Mouse (Mus musculus): Measurements from ENCODE around the gene Il5ra. TPM values are rescaled to one million over a fixed set of nuclear protein-coding genes. Genes with fewer than 3 reads are reported as not detected.

Gene Il5ra
- polyA plus RNA-seq, 1 experiment from 2014 or later = not detected

DNA sequence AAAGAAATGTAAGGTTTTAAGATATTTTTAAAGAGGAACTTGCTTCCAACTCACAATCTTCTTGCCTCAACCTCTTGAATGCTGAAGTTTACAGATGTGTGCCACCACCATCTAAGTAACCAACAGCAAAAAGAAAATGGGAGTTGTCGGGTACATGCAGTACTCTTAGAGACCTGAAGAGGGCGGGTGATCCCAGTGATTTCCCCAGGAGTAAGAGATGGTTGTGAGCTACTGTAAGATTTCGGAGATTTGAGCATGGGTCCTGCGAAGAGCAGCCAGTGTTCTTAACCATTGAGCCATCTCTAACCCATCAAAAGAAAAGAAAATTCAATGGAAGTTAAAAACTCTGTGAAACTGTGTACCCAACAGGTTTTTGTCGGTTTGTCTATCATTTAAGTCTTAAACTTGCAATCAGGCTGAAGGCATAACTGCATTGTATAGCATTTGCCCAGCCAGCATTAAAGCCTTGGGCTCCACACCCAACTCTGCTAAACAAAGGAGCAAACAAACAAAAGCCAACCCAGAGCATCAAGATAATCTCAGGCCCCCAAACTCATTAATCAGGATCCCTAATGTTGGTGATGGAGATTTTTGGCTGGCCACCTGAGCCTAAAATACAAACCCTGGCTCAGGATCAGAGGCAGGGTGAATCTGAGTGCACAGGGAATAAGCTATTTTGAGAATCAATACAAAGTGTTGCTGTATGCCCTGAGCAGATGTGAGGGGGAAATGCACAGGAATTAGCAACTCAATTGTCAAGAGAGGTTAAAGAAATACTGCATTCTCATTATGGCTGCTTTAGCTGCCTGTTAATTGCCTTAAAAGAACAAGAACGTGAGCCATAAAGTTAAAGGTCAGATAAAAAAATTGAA is 84.8 kb downstream of the Il5ra start:
- Histone ChIP-seq H3K9ac (ENCODE audit: low read depth, low read length) (no peak overlapping the region), H3K27ac (ENCODE audit: low read depth, low read length) (no peak overlapping the region)
- no peak for ATAC-seq

More for the DNA sequence above, 84.8 kb downstream of the Il5ra start:
- Histone ChIP-seq H3K4me1 (replicated peaks; ENCODE audit: control insufficient read depth, insufficient read depth, low read length) (no peaks in the 10 kb centered on the region), H3K36me3 (ENCODE audit: control insufficient read depth, insufficient read depth) (no peaks in the 10 kb centered on the region), H3K4me2 (replicated peaks; ENCODE audit: low read depth) (no peak overlapping the region), H3K27me3 (replicated peaks; ENCODE audit: control insufficient read depth, insufficient read depth, low read length) (no peaks in the 10 kb centered on the region), H3K9me3 (ENCODE audit: control insufficient read depth) (no peaks in the 10 kb centered on the region), H3K4me3 (ENCODE audit: low read depth, low read length) (no peak overlapping the region)
- 41% methylated on average over 6 of the region's 6 CpGs for WGBS
- peak; percentile 64 for TF ChIP-seq CTCF (IDR thresholded peaks at IDR 0.05; ENCODE audit: low read depth)

Other genes with a start within 250 kb of the Il5ra start
- 25.0 and 27.7 TPM in 2 replicates for gene Trnt1, start 20.1 kb upstream of the Il5ra start, polyA plus RNA-seq (2015; fragmentation: Nextera tagmentation; extraction: Ambion mirVana)
- 51.7 and 54.8 TPM in 2 replicates for gene Crbn, start 51.0 kb upstream of the Il5ra start, polyA plus RNA-seq (2015; fragmentation: Nextera tagmentation; extraction: Ambion mirVana)

Measured in intestine, postnatal 0 days (tissue).